Mouse (Mus musculus) frontal cortex, postnatal 25 days (tissue): ENCODE data around the gene Zfp276.
"Not testable (repeated sequence)": the region's sequence is repeated elsewhere in the genome, so short reads cannot be mapped to it uniquely, and the experiment has no call there.

ENCODE experiments used
- DNase-seq, 2 experiments: peaks; one replicate each; pipeline ENCODE4 v3.0.0; 2022; ENCODE audit warnings: low spot score in 2 of 2

The Zfp276 gene

DNA sequence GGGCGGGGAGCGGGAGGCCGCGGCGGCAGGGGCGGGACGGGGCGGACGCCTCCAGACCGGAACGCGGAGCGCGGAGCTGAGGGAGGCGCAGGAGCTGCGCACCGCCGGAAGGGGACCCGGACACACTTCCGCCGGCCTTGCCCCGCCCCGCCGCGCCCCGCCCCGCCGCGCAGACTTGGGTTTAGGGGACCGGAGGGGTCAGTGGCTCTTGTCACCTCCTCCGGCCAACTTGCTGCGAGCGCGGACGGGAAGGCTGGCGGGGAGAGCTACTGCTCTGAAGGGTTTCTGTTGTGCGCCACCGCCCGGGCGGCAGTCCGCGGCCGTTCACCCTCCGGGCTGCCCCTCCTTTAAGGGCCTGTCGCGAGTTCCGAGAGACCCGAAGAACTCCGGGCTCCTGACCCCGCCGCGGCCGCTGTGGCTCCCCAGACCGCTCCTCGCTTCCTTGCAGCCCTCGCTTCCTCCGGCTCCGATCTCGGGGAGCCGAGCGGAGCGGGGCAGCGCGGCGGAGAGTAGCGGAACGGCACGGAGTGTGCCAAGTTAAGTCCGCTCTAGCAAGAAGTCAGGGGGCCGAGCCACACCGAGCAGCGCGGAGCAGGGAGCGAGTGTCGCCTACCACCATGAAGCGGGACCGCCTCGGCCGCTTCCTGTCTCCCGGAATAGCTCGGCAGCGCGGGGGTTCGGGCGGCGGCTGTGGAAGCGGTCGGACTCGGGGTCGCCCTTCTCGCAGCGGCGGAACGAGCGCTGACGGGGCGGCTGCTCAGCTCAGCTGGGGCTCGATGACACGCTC is at the start of gene Zfp276, which contains the start of gene Vps9d1:
TSS of gene Zfp276 (plus strand) at position 97 of the 787 bp plus-strand sequence.
TSS of gene Vps9d1 (minus strand) at position 250 of the 787 bp plus-strand sequence.
- peak; percentile 60 to 74 for DNase-seq

DNA sequence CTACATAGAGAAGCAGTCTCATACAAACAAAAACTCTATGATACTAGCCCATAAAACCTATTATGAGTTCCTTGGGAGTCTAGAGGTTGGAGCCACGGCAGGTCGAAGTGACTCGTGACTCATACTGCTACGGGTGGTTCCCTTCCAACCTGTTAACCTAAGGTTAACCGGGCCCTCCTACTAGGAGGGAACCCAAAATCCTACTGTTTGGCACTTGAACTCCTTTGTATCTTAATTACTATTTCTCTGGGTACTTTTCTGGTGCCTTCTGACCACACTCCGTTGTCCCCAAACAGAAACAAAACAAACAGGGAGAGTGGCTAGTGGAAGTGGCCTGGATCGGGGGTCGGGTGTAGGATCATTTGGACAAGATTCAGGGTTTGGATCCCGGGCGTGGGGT is 42.1 kb upstream of the Zfp276 start:
- no peak for DNase-seq

DNA sequence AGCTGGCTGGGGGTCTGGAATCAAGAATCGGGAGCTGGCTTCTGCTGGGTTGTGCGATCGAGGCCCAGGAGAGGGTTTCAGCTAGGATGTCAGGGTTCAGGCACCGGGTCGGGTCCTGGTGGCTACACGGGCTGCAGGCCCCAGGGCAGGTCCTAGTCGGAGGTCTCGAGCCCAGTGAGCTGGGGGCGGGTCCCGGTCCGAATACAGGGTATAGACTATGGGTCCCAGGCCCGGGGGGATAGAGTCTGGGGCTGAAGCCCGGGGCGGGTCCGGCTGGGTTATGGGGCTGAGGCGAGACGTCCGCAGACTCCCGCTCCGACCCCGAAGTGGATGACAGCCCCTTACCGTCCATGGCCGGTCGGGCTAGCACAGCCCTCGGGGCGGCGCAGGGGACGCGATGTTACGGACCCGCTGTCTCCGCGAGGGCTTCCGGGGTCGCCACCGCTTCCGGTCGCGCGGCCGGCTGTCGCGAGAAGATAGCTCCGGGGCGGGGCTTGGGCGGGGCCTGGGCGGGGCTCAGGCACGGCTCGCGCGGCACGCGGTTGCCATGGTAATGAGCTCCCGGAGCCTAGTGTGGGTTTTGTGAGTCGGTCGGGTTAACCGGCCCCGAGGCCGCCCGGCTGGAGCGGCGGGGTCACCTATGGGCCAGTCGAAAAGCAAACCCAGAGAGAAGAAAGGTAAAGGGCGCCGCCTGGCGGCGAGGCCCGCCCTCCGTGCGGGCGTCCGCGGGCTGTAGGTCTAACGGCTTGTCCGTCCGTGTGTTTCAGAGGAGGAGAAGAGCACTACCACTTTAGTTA is 41.5 kb upstream of the Zfp276 start, which contains the start of the genes Chmp1a and Spata33:
TSS of gene Chmp1a (minus strand) at position 443 of the 797 bp plus-strand sequence.
TSS of gene Spata33 (plus strand) at position 512 of the 797 bp plus-strand sequence.
- DNase-seq = peak; percentile 72

DNA sequence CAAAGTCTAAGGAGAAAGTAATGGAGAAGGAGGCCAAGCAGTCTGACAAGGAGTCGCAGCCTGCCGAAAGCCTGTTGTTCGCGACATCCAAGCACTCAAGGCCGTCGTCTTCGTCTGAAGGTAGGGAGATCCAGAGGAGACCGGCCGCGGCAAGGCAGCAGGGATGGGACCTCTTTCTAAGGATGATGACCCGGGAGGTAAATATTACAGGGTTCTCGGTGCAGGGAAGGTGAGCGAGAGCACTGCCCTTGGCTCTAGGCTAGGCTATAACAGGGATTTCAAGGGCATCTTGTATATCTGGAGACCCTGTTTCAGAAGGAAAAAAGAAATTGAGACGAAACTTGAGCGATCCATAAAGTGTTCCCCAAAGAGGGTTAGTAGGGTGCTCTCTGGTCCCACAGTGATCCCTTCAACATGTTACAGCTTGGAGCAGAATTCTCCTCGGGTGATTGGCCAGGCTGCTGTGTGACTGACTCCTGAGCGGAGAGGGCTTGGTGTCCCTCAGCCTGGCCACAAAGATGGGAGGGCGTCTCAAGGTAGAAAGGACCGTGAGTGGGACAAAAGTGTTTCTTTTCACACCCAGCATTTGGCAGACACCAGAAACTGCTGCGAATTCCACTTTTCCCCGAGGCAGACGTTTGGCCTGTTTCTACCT is 40.8 kb upstream of the Zfp276 start:
- DNase-seq = no peak

DNA sequence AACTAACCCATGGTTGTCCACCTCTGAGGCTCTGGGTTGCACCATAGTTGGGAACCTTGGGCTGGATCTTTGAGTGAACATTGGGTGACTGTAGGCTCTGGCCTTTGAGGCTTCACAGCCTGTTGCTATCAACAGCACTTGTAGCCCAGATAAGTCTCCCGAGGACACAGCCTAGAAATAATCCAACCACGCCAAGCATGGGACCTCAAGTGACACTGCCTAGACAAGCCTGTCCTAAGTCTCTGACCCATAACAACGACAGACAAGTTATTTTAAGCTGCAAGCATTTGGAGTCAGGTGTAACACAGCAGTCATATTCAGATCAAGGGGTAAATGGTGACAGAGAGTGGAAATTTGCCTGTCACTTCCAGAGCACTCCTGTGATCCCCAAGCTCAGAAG is 38.6 kb upstream of the Zfp276 start:
- no peak for DNase-seq

DNA sequence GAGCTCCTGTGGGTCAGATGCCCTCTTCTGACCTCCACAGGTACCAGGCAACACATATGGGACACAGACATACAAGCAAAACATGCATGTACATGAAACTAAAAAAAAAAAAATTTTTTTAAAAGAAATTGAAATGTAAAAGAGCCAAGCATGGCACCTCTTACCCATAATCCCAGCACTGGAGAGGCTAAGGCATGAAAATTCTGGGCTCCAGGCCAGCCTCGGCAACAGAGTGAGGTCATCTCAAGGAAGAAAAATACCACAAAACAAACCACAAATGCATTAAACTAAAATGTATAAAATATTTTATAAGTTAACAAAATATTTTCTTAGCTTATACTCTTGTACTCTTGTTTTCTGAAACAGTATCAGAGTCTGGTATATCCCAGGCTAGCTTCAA is 33.1 kb upstream of the Zfp276 start:
- no peak for DNase-seq

DNA sequence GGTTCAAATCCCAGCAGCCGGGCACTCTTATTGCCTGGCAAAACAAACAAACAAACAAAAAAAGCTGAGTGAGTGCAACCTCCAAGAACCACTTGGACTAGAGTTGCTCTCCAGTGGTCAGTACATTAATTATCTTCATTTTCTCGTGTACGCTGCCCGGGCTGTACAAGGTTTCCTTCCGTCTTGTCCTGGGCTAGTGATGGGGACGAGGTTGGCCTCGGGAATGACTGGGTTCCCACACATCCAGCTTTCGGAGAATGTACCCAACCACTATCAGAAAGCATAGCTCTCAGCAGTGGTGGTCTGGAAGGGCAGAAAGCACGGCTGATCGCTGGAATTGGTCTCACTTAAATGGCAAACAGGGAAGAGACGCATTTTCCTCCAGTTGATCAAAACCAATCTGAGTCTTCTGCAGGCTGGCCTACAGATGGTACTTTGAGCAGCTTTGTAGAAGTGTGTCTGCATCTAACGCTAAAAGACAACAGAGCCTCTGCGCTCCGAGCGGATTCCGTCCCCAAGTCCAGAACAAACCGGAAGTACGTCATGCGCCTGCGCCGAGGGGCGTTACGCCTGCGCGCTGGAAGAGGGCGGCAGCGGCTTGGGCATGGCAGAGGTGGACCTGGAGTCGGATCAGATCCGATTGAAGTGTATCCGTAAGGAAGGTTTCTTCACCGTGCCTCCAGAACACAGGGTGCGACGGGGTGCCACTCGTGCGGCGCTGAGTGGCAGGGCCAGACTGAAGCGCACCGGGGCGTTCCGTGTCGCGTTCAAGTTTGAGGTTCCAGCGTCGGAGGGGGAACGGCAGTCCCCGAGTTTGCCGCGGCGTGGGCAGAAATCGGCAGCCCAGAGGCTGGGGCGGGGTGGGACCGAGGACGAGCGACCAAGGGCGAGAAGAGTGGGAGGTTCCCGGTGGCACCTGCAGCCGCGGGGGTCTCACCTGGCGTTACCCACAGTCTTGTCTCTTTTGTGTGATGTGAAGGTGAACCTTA is 29.4 kb upstream of the Zfp276 start, which contains the start of gene Cdk10:
TSS of gene Cdk10 (plus strand) at position 565 of the 989 bp plus-strand sequence.
- peak; percentile 89 to 90 for DNase-seq

DNA sequence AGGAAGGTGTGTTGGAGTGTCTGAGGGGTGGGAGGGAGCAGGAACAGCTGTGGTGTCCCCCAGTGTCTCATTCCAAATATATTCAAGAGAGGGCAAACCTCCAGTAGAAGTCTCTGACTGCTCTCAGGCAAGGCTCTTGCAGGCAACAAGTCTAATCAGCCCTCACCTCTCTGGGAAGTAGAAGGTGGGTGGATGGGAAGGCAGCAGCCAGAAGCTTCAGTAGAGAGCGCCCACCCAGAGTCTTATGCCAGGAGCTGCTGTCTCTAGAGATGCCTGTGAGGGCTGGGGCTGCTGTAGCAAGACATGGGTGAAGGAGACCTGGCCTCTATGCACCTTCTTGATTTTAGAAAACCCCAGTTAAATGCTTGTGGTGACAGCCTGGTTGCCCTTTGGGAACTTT is 25.6 kb upstream of the Zfp276 start:
- no peak for DNase-seq

DNA sequence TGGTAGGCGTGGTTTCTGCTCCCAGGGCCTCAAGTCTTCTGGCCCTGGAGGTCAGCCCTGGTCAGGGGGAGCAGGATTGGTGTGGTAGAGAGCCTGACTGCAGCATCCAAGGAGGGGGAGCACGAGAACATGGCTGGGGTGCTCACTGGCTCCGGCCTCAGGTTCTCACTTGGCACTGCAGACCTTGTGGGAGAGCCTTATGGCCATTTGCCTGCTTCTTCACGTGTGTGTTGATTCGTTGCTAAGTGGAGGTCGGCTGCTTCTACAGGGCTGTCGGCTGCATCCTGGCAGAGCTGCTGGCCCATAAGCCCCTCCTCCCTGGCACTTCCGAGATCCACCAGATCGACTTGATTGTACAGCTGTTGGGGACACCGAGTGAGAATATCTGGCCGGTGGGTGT is 23.7 kb upstream of the Zfp276 start:
- not testable (repeated sequence) for DNase-seq

DNA sequence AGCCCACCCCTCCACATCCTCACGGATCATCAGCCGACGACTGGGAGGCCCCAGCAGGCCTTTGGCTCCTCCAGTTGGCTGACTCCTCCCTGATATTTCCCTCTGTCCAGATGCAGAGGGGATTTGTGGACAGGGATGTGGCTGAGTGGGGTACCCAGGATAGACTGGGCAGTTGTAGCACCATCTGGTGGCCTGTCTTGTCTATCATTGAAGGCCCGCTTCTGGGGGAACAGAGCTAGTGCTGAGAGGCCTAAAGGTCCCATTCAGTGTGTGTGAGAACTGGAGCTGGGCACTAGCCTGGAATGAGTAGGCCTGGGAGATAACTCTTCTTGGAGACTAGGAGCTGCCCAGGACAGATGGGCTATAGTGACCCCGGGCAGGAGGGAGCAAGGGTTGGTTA is 22.3 kb upstream of the Zfp276 start:
- DNase-seq = no peak

DNA sequence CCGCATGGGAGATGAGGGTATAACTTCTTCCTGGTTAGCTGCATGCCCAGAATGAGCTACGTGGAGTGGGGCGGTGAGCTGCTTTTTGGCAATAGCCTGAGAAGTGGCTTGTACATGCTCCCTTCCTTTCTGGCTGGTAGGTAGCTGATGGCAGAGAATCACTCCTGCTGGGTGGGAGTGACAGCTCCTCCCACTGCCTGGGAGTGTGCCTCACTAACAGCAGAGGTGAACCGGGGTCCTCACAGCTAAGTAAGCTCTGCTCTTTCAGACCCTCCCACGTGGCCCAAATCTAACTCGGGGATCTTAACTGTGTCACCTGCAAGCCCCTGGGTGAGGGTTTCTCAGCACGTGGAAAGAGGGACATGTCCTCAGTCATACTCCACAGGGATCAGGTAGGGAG is 21.4 kb upstream of the Zfp276 start:
- DNase-seq = no peak

DNA sequence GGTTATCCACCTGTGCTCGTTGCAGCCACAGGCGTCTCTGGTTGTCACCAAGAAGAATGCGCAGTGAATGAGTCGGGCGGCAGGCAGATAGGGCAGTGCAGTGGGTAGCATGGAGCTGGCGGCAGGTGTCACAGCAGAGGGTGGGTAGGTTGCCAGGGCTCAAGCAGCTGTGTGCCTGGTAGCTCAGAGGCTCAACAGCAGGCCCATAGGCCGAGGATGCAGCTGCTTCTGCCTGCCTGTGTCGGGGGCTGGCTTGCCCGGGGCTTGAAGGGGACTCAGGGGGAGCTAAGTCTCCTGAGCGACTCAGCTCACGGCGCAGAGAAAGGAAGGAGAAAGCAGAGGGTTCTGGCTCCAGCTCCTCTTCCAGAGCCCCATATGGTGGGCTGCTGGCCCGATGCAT is 20.7 kb upstream of the Zfp276 start:
- no peak for DNase-seq

DNA sequence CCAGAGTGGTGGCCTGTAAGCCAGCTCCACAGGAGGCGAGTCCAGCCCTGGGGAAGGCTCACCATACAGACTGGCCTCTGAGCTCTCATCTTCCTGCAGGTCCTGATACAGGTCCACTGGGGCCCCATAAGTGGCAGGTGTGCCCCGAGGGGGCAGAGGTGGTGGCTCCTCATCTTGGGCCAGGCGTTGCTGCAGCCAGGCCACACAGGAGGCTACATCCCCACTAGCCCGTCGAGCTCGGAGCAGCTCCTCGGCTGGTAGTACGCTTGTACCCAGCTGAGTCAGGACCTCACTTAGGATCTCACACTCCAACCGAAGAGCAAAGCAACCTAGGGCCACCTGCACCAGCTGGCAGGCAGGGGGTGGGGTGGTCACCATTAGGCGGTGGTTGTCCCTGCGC is 20.2 kb upstream of the Zfp276 start:
- no peak for DNase-seq

DNA sequence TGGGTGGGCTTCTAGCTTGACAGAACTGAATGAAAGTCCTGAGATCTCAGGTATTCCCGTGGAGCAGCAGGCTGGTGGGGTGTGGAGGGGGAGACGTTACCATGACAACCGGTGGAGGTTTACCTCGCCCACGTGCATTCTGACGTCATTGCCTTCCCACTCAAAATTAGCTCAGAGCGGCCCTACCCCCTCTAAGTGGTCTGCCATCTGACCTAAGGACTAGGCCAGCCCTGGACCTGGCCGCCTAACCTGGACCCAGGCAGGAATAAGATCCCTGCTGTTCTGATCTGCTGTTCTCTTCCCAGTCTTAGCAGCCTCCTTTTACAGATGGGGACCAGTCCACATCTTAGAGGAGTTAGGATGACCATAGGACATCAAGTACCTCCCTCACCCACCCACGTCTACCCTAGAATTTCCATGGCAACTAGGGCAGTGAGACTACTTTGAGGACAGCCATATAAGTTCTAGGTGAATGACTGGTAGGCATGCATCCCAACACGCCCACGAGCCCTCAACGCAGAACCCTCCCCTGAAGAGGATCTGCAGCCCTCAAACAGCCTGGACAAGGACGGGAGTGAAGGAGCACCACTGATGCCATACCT is 19.0 kb upstream of the Zfp276 start:
- DNase-seq = peak; percentile 57 to 73

DNA sequence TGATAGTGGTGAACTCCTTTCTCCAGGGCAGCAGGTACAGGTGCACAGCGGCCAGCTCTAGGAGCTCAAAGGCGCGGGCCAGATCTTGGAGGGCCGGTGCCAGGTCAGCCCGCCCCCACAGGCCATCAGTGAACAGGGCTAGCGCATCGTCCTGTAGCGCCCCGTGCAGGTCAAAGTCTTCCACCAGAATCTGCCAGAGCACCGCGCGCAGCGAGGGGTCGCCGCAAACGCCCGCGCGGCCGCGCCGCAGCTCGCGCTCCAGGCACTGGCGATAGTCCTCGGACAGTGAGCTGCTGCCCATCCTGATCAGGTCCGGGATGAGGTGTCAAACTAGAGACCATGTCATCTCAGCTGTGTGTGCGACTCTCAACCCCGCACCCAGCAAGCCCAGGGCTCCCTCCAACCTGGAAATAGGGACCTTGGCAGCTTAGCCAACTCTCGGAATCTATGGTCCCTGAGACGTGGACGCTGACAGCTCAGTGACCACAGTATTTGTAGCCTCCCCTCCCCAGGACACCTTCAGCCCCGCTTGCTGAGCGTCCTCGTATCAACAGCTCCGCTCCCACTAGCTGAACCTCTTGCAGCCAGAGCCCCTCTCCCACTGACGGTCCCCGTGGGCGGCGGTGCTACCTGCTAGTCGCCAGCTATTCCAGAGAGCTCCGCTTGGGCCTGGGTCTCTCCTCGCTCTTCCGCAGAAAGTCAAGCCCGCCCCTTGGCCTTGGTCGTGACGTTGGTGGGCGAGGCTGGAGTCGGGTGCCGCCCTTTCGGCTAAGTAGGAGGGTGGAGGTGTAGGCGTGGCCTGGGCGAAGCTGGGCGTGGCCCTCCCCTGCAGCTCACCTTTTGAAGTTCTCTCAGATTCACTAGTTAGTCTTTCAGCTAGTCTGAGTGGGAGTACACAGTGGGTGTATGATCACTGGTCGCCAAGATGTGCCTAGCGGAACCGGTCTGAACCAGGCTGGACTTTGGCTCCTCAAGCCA is 18.2 kb upstream of the Zfp276 start, which contains the start of gene Spata2l:
TSS of gene Spata2l (minus strand) at position 714 of the 978 bp plus-strand sequence.
- DNase-seq = peak; percentile 57 to 73

DNA sequence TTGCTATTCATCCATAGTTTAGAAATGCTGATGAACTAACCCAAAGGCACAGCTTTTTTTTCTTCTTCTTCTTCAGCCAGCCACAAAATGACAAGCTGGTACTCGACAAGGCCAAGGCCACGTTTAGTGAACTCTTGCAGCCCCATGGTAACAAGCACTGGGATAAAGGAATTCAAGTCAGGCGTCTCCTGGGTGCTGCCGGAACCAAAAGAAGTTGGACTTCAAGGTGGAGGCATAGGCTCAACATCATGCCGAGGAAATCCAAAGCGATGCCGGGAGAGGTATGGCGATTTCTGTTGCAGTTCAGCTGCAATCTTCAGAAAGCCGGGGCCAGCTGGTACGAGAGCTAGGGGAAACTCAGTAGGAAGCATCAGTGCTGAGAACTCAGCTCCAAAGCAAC is 14.6 kb upstream of the Zfp276 start:
- no peak for DNase-seq

DNA sequence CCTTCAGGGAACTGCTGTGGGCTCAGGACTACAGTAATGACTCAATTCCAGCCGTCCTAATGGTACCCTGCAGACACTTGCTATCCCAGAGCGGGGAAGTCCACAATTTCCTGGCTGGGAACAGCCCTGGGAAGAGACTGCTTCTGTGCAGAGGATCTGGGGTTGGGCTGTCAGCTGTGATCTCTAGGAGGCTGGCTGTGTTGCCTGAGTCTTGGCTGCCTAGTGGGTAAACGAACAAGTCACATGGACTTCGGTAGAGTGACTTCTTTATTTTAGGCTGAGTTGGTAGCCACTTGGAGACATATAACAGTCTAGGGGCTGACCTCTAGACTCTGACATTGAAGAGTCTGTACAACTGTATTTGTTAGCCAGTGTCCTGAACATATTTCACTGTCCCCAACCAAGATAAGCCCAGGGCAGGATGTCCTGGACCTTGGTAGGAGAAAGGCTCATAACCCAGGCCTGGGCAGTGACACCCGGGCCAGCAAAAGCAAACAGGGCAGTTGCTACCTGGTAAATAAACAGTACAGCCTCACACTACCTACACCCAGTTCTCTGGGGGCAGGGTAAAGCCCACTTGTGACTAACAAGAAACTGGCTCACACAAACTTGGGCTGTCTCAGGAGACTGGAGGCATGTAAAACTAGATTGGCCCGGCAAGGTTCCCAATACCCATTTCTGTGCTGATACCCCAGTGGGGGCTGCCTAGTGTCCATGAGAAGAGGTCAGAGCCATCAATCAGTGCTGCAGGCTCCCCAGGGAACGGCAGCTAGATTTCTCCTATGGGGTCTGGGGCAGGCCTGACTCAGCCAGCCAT is 11.7 kb upstream of the Zfp276 start:
- no peak for DNase-seq

DNA sequence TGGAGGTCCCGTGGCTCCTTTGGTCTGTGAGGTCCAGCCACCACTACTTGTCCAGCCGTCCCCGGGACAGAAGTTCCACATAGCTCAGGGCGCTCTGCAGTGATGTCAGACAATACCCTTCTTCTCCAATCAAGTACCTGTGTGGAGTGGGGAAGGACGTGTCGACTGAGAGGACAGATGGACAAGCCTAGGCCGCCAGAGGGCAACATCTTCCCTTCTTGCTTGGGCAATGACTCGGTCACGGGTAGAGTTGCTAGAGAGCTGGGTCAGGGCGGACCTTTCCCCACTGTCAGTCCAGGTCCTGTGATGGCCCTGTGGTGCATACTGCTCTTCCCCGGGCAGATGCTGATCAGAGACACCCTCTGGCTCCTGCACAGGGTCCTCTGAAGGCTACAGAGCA is 10.9 kb upstream of the Zfp276 start:
- no peak for DNase-seq
